Mouse (Mus musculus): Measurements from ENCODE around the gene 4930503B20Rik. TPM values are rescaled to one million over a fixed set of nuclear protein-coding genes. Genes with fewer than 3 reads are reported as not detected.
A peak's percentile ranks its signal among the peaks of the same experiment; 100 is the strongest.

4930503B20Rik gene
- polyA plus RNA-seq, 1 experiment from 2014 or later, result 0.10 TPM

DNA sequence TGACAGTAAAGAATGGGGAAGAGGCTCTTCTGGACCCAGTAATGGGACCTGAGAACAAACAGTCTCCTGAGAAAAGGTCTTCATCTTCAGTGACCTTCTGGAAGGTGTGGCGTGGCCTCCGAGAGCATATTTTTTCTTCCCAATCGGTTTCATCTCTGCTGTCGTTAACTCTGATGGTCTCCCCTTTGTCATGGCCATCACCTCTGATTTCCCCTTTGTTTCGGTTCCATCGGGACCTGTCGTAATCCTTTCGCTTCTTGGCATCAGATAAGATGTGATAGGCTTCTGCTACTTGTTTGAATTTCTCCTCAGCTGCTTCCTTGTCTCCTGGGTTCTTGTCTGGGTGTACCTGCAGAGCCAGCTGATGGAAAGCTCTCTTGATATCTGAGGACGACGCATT is 401 bp downstream of the 4930503B20Rik start:
- Histone ChIP-seq H3K36me3 (no peaks in the 10 kb centered on the region), H3K9me3 (replicated peaks) (no peaks in the 10 kb centered on the region), H3K27me3 (no peaks in the 10 kb centered on the region), H3K4me3 (no peak overlapping the region), H3K4me2 (no peak overlapping the region), H3K9ac (no peak overlapping the region), H3K27ac (no peak overlapping the region), H3K4me1 (replicated peaks) (peaks cover 7% of the 10 kb centered on the region)
- 89% methylated on average over 10 of the region's 10 CpGs for WGBS
- no peak for ATAC-seq (replicated peaks; ENCODE audit: insufficient number of reproducible peaks, insufficient read depth, low FRiP score, low read depth)

DNA sequence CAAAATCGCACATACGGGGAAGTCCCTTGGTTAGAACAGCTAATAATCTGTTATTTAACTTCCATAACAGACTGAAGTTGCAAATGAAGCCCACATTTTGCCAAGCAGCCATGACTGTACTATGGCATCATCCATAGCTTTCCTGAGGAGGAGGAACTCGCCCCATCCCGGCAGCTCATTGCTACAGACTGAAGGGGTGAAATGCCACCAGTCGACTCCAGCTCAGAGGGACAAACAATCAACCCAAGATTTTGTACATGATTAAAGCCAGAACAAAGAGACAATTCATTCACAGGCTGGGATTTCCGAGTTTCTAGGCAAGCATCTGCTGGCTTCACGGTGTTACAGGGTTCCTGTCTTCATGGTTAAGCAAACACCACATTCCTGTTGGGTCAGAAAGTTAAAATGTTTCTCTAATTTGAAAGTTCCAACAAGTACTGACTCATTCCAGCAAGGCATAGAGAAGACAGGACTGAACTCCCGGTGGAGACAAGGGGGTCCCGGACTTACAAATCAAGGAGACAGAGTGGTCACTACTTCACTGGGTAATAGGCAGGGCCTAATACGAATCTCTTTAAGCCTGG is 1.7 kb downstream of the 4930503B20Rik start:
- no peak overlapping the region for H3K27ac ChIP-seq
- no peaks in the 10 kb centered on the region for H3K27me3 ChIP-seq
- H3K4me3 ChIP-seq, result no peak overlapping the region
- WGBS, result 73% methylated on average over 10 of the region's 10 CpGs
- H3K4me2 ChIP-seq, result no peak overlapping the region
- H3K9ac ChIP-seq, result no peak overlapping the region
- H3K9me3 ChIP-seq (replicated peaks), result no peaks in the 10 kb centered on the region
- no peaks in the 10 kb centered on the region for H3K36me3 ChIP-seq
- peaks cover 7% of the 10 kb centered on the region for H3K4me1 ChIP-seq (replicated peaks)
- ATAC-seq (replicated peaks; ENCODE audit: insufficient number of reproducible peaks, insufficient read depth, low FRiP score, low read depth), result no peak

DNA sequence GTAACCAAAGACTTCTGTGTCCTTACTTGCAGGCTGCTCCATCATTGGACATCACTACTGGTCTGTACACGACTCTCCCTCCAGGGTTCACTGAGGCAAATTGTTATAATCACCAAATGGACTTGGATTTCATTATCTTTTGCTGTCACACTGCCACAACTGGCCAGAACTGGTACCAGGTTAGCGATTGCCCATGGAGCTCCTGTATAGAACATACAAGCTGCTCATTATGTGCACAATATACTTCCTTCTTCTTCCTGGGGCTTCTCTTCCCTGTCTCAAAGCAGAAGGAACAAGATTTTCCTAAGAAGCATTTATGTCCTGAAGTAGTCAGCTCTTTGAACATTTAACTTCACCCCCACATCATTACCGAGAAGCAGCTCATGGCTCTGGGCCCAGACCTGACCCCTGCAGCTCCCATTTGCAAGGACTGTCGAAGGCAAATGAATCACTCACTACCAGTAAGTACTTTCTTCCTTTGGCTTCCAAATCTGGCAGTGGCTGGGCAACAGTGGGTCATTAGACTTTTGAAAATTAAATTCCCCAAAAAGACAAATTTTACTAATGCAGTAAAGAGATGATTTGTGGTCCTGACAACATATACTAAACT is 9.2 kb downstream of the 4930503B20Rik start:
- Histone ChIP-seq H3K9me3 (replicated peaks) (no peaks in the 10 kb centered on the region), H3K4me1 (replicated peaks) (peaks cover 2% of the 10 kb centered on the region; the same call in 1 of the 2 replicates), H3K4me3 (no peak overlapping the region), H3K27me3 (no peaks in the 10 kb centered on the region), H3K36me3 (no peaks in the 10 kb centered on the region), H3K27ac (no peak overlapping the region), H3K9ac (no peak overlapping the region), H3K4me2 (no peak overlapping the region)
- ATAC-seq (replicated peaks; ENCODE audit: insufficient number of reproducible peaks, insufficient read depth, low FRiP score, low read depth), result no peak
- 40% methylated on average over 4 of the region's 4 CpGs for WGBS

DNA sequence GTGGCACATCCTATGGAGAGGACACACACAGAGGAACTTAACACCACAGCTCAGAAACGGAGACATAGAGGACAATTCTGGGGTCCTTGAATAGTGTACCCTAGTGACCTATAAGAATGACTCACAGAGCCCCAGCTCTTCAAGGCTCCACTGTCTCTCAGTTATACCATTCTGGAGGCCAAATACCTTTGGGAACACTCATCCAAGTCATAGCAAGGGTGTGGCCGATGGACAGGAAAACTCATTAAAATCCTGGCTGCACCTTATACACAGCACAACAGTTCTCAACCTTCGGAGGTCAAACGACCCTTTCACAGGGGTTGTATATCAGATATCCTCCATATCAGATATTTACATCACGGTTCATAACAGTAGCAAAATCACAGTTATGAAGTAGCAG is 18.6 kb downstream of the 4930503B20Rik start:
- 81% methylated on average over 5 of the region's 5 CpGs for WGBS
- Histone ChIP-seq H3K9ac (no peak overlapping the region), H3K4me2 (no peak overlapping the region), H3K36me3 (no peaks in the 10 kb centered on the region), H3K4me1 (replicated peaks) (no peaks in the 10 kb centered on the region), H3K9me3 (replicated peaks) (no peaks in the 10 kb centered on the region), H3K27ac (no peak overlapping the region), H3K27me3 (no peaks in the 10 kb centered on the region), H3K4me3 (no peak overlapping the region)
- ATAC-seq (replicated peaks; ENCODE audit: insufficient number of reproducible peaks, insufficient read depth, low FRiP score, low read depth), result no peak

DNA sequence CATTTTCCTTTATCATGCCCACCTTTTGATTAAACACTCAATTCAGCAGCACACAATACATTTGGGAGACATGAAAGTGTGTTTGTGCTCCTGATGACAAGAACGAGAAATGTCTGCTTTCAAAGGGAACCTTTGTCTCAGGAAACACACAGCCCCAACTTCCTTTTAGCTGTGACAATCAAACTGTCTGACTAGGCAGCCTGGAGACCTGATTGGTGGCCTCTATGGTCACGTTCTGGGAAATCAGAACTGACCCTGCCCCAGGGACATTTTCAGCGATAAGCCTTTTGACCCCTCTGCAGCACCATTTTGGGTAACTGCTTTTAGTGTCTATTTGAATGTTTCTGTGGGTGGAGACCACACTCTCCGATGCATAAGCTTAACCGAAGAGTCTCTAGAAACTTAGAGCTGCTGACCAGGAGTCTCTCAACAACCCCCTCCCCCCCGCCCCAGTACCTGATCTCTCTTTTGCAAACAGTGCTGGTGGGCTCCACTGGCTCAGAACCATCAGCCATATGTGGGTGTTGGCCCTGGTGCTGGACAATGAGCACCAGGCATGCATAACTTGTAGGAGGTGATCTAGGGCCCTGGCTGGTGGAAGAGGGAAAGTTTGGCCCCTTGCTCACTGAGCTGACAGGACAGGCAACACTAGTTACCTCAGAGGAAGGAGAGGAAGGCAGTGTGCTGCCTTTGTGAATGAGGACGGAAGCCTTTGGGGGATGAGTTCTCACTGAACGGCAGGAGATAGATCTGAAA is 22.7 kb downstream of the 4930503B20Rik start:
- Histone ChIP-seq H3K27me3 (no peaks in the 10 kb centered on the region), H3K36me3 (no peaks in the 10 kb centered on the region)
- 66% methylated on average over 8 of the region's 8 CpGs for WGBS

DNA sequence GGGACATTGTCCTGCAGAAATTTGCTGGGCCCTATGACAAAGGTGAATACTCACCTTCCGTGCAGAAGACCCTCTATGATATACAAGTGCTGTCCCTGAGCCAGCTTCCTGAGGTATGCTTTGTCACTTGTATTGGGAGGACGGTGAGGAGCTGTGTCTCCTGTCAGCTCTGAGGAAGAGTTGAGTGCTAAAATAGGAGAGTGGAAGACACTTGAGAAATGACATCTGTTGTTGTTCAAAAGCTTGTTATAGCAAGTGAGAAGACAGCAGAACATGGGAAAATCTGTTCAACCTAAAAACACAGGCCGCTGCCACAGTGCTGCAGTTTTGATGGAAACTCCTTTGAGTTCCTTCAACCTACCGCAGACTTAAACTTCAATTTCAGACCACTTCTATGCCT is 25.4 kb downstream of the 4930503B20Rik start:
- no peak overlapping the region for H3K4me2 ChIP-seq
- 65% methylated on average over 4 of the region's 4 CpGs for WGBS
- ATAC-seq (replicated peaks; ENCODE audit: insufficient number of reproducible peaks, insufficient read depth, low FRiP score, low read depth), result no peak
- H3K27ac ChIP-seq, result no peak overlapping the region
- peaks cover 4% of the 10 kb centered on the region for H3K4me1 ChIP-seq (replicated peaks)
- no peaks in the 10 kb centered on the region for H3K27me3 ChIP-seq
- no peaks in the 10 kb centered on the region for H3K9me3 ChIP-seq (replicated peaks)
- no peak overlapping the region for H3K9ac ChIP-seq
- H3K36me3 ChIP-seq, result no peaks in the 10 kb centered on the region
- H3K4me3 ChIP-seq, result no peak overlapping the region

More for the DNA sequence above, 22.7 kb downstream of the 4930503B20Rik start:
- Histone ChIP-seq H3K4me2 (no peak overlapping the region), H3K27ac (no peak overlapping the region), H3K9ac (no peak overlapping the region), H3K9me3 (replicated peaks) (no peaks in the 10 kb centered on the region), H3K4me1 (replicated peaks) (no peaks in the 10 kb centered on the region), H3K4me3 (no peak overlapping the region)
- no peak for ATAC-seq (replicated peaks; ENCODE audit: insufficient number of reproducible peaks, insufficient read depth, low FRiP score, low read depth)

DNA sequence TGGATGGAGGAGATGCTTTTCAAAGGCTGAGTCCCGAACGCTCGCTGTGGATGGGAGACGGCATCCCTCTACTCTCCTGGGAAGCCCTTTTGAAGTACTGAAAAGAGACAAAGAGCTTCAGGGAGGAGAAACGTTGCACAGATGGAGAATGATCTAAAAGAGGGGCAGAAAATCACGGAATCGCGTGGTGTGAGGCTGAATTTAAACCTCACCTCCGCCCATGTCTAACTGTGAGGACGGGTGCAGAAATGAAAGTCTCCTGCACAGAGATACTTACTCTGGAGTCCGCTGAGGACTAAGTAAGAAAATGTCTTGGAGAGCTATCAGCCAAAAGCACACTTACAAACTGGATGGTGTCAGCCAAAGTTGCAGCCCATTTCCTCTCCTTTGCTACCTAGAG is 29.2 kb downstream of the 4930503B20Rik start:
- Histone ChIP-seq H3K27ac (no peak overlapping the region), H3K36me3 (no peaks in the 10 kb centered on the region), H3K9ac (no peak overlapping the region), H3K4me3 (no peak overlapping the region), H3K4me1 (replicated peaks) (peaks cover 10% of the 10 kb centered on the region), H3K27me3 (no peaks in the 10 kb centered on the region), H3K9me3 (replicated peaks) (no peaks in the 10 kb centered on the region), H3K4me2 (no peak overlapping the region)
- whole genome bisulfite sequencing, result 87% methylated on average over 11 of the region's 11 CpGs
- ATAC-seq (replicated peaks; ENCODE audit: insufficient number of reproducible peaks, insufficient read depth, low FRiP score, low read depth), result no peak

DNA sequence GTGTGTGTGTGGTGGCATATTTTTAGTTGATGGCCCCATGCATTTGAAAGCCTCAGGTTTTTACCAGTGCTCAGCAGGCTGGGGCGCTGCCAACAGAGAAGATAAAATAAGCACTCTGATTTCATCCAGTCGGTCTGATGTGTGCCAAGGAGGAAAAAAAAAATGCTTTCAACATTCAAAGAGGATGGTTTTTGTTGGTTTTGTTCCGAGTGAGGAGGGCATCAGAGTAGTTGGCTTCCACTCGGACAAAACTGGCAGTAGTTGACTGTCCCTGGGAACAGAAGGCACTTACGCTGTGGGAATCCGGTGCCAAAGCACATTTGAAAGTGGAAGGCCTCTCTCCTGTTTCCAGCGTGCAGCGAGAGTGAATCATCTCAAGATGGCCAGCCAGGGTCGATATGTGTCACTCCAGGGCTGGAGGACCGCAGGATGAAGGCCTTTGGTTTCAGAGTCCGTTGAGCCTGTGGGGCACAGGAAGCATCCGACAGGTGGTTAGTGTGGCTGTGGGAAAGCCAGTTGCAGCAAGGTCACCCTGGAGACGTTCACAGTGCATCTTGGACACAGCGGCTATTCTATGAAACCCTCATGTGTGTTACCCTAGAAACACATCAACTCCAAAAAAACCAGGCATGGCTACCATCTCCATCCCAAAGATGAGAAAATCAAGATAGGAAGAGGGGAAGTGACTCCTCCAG is 30.4 kb downstream of the 4930503B20Rik start:
- Histone ChIP-seq H3K27me3 (no peaks in the 10 kb centered on the region), H3K27ac (peak overlapping the region; percentile 72), H3K9me3 (replicated peaks) (no peaks in the 10 kb centered on the region), H3K9ac (no peak overlapping the region), H3K36me3 (no peaks in the 10 kb centered on the region), H3K4me3 (no peak overlapping the region), H3K4me2 (peak overlapping the region; percentile 34), H3K4me1 (replicated peaks) (peaks cover 10% of the 10 kb centered on the region)
- 0 out of 2 replicates have a peak, but pooled peaks have one; percentile 47 for ATAC-seq (replicated peaks; ENCODE audit: insufficient number of reproducible peaks, insufficient read depth, low FRiP score, low read depth)
- WGBS, result 57% methylated on average over 14 of the region's 14 CpGs

DNA sequence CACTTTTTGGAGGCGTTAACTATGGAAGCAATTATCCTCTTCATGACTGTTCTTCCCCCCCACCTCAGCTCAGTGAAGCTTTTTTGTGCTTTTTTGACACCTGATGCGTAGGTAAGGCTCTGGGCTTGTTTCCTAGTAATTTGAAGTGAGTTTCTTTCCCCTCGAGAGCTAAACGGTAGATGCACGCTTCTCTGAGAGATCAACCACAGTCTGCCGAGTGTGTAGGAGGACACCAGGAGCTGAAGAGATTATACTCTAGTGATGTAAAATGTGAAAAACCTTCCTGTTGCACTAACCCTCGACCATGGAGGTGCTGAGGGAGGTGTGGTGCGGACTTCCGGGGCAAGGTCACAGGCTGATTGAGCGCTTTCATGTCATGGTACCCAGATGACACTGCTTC is 31.0 kb downstream of the 4930503B20Rik start:
- Histone ChIP-seq H3K4me1 (replicated peaks) (peaks cover 10% of the 10 kb centered on the region), H3K4me3 (no peak overlapping the region), H3K4me2 (peak overlapping the region; percentile 34), H3K27ac (peak overlapping the region; percentile 72), H3K9me3 (replicated peaks) (no peaks in the 10 kb centered on the region), H3K36me3 (no peaks in the 10 kb centered on the region), H3K27me3 (no peaks in the 10 kb centered on the region), H3K9ac (no peak overlapping the region)
- no peak for ATAC-seq (replicated peaks; ENCODE audit: insufficient number of reproducible peaks, insufficient read depth, low FRiP score, low read depth)
- 68% methylated on average over 10 of the region's 10 CpGs for WGBS

DNA sequence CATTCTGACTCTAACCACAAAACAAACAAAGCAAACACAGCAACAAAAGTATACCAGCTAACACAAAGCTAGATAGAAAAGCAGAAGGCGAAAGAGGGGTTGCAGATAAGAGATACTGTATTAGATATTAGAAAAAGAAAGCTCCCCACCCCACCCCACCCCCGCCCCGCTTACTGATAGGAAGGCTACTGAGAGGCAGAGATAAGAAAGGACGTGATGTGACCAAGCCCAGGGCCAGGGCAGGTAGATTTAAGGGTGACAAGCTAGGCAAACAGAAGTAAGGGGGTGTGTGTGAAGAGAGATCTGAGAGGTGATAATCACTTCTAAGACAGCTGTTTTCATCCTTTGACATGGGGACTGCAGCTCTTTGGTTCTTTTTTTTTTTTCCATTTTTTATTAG is 32.8 kb downstream of the 4930503B20Rik start:
- 66% methylated on average over 4 of the region's 4 CpGs for WGBS
- no peak overlapping the region for H3K9ac ChIP-seq

DNA sequence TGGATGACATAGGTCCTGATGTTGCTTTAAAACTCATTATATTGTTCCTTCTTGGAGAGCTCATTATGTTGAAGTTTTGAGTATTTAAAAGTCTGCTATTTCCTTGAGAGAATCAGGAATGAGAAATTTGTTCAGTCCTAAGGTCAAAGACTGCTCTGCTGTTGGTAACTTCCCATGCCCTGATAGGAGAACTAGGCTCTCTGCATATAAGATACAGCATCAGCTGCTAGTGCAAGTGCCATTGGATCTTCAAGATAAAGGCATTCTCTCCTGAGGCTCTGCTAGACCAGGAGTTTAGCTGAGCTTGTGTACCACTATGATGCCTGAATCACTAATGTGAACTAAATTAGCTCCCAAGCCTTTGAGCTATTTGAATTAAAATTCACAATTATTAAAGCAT is 33.2 kb downstream of the 4930503B20Rik start:
- no peak overlapping the region for H3K9ac ChIP-seq
- peaks cover 10% of the 10 kb centered on the region for H3K4me1 ChIP-seq (replicated peaks)
- no peak overlapping the region for H3K27ac ChIP-seq
- no peak overlapping the region for H3K4me3 ChIP-seq
- no peak for ATAC-seq (replicated peaks; ENCODE audit: insufficient number of reproducible peaks, insufficient read depth, low FRiP score, low read depth)
- H3K9me3 ChIP-seq (replicated peaks), result no peaks in the 10 kb centered on the region
- no peaks in the 10 kb centered on the region for H3K36me3 ChIP-seq
- no peak overlapping the region for H3K4me2 ChIP-seq
- no peaks in the 10 kb centered on the region for H3K27me3 ChIP-seq

More for the DNA sequence above, 32.8 kb downstream of the 4930503B20Rik start:
- H3K36me3 ChIP-seq, result no peaks in the 10 kb centered on the region
- H3K4me2 ChIP-seq, result no peak overlapping the region
- no peaks in the 10 kb centered on the region for H3K27me3 ChIP-seq
- peaks cover 10% of the 10 kb centered on the region for H3K4me1 ChIP-seq (replicated peaks)
- no peak overlapping the region for H3K27ac ChIP-seq
- no peaks in the 10 kb centered on the region for H3K9me3 ChIP-seq (replicated peaks)
- ATAC-seq (replicated peaks; ENCODE audit: insufficient number of reproducible peaks, insufficient read depth, low FRiP score, low read depth), result no peak
- no peak overlapping the region for H3K4me3 ChIP-seq
